Mouse (Mus musculus) heart, postnatal 0 days (tissue): ENCODE results near the gene Klhdc9.

Experiments used
- CTCF ChIP-seq: IDR thresholded peaks from 2 replicates; pipeline ENCODE4 v1.5.1; 2016; ENCODE audit warnings: antibody characterized with exemption, control low read depth, low read depth
- EP300 ChIP-seq: IDR thresholded peaks from 2 replicates; pipeline ENCODE4 v1.6.1; 2016; ENCODE audit warnings: antibody characterized with exemption, low read depth

GRCm38 (mm10) chr1:171379935-171380599 lies 19.5 kb upstream of the Klhdc9 start:
- peak; percentile 76 for TF ChIP-seq CTCF
- TF ChIP-seq EP300, result no peak
